Mouse (Mus musculus): ENCODE measurements around the gene Abce1. TPM values are rescaled to one million over a fixed set of nuclear protein-coding genes. Genes with fewer than 3 reads are reported as not detected.

Abce1 gene
- polyA plus RNA-seq (2012; rRNA removed) (53.3 and 65.9 TPM in 2 replicates), polyA plus RNA-seq (2014; fragmentation: Nextera tagmentation; extraction: Ambion mirVana) (87.5 and 92.7 TPM in 2 replicates)

GRCm38 (mm10) chr8:79711064-79711961, at the start of gene Abce1, which contains the start of gene Anapc10:
Gene Abce1 (minus strand): TSS chr8:79711740.
Gene Anapc10 (plus strand): TSS chr8:79711820.
- H3K9me3 ChIP-seq (ENCODE audit: control insufficient read depth, low read length) = no peaks in the 10 kb centered on the region
- ATAC-seq (ENCODE audit: low FRiP score, low read depth) (peak; percentile 99), DNase-seq (ENCODE audit: low spot score) (peak; percentile 99)
- H3K4me1 ChIP-seq (ENCODE audit: control insufficient read depth, insufficient read depth, low read length) = peaks cover 7% of the 10 kb centered on the region; the same call in 1 of the 2 replicates
- peak within 1 kb of the TSS; percentile 85 for H3K4me3 ChIP-seq (replicated peaks; ENCODE audit: low read length)
- peaks cover 20% of the 10 kb centered on the region for H3K36me3 ChIP-seq (ENCODE audit: control insufficient read depth, insufficient read depth, low read length)
- H3K27ac ChIP-seq (replicated peaks; ENCODE audit: low read depth, low read length) = peak within 1 kb of the TSS; percentile 84
- H3K4me2 ChIP-seq (replicated peaks; ENCODE audit: low read depth, low read length, severe bottlenecking) = peak within 1 kb of the TSS; percentile 55
- peak; percentile 88 for TF ChIP-seq POLR2A (IDR thresholded peaks at IDR 0.05; ENCODE audit: borderline replicate concordance, extremely low read depth, insufficient read depth, insufficient read length)
- under 1% methylated on average over 71 of the region's 73 CpGs for WGBS
- H3K27me3 ChIP-seq (ENCODE audit: control insufficient read depth, insufficient read depth, low read length) = no peaks in the 10 kb centered on the region
- peak within 1 kb of the TSS; percentile 79 for H3K9ac ChIP-seq (ENCODE audit: low read depth, low read length, severe bottlenecking)

GRCm38 (mm10) chr8:79750305-79750704, 38.8 kb upstream of the Abce1 start:
- Histone ChIP-seq H3K4me2 (replicated peaks; ENCODE audit: low read depth, low read length, severe bottlenecking) (no peak overlapping the region), H3K9me3 (ENCODE audit: control insufficient read depth, low read length) (no peaks in the 10 kb centered on the region), H3K4me3 (replicated peaks; ENCODE audit: low read length) (no peak overlapping the region), H3K27ac (replicated peaks; ENCODE audit: low read depth, low read length) (no peak overlapping the region), H3K27me3 (ENCODE audit: control insufficient read depth, insufficient read depth, low read length) (no peaks in the 10 kb centered on the region), H3K36me3 (ENCODE audit: control insufficient read depth, insufficient read depth, low read length) (0 out of 2 replicates have a peak, but pooled peaks cover 6% of the 10 kb centered on the region), H3K9ac (ENCODE audit: low read depth, low read length, severe bottlenecking) (no peak overlapping the region), H3K4me1 (ENCODE audit: control insufficient read depth, insufficient read depth, low read length) (no peaks in the 10 kb centered on the region)
- 17% methylated on average over 2 of the region's 2 CpGs for WGBS
- ATAC-seq (ENCODE audit: low FRiP score, low read depth) (no peak), DNase-seq (ENCODE audit: low spot score) (peak; percentile 20)
- TF ChIP-seq POLR2A (IDR thresholded peaks at IDR 0.05; ENCODE audit: borderline replicate concordance, extremely low read depth, insufficient read depth, insufficient read length) = no peak

- no peak for TF ChIP-seq POLR2A (IDR thresholded peaks at IDR 0.05; ENCODE audit: borderline replicate concordance, extremely low read depth, insufficient read depth, insufficient read length)
- no peak for ATAC-seq (ENCODE audit: low FRiP score, low read depth)
- 0 out of 2 replicates have a peak, but pooled peaks cover 6% of the 10 kb centered on the region for H3K36me3 ChIP-seq (ENCODE audit: control insufficient read depth, insufficient read depth, low read length)
- H3K4me1 ChIP-seq (ENCODE audit: control insufficient read depth, insufficient read depth, low read length) = no peaks in the 10 kb centered on the region
- H3K4me3 ChIP-seq (replicated peaks; ENCODE audit: low read length) = no peak overlapping the region
- no peaks in the 10 kb centered on the region for H3K9me3 ChIP-seq (ENCODE audit: control insufficient read depth, low read length)
- no peak overlapping the region for H3K4me2 ChIP-seq (replicated peaks; ENCODE audit: low read depth, low read length, severe bottlenecking)
- no peak overlapping the region for H3K27ac ChIP-seq (replicated peaks; ENCODE audit: low read depth, low read length)
- 49% methylated on average over 4 of the region's 4 CpGs for WGBS
- no peak overlapping the region for H3K9ac ChIP-seq (ENCODE audit: low read depth, low read length, severe bottlenecking)
- DNase-seq (ENCODE audit: low spot score) = peak; percentile 26
- no peaks in the 10 kb centered on the region for H3K27me3 ChIP-seq (ENCODE audit: control insufficient read depth, insufficient read depth, low read length)
Observed at GRCm38 (mm10) chr8:79748591-79748990, 37.1 kb upstream of the Abce1 start.

- 67% methylated on average over 2 of the region's 2 CpGs for WGBS
- DNase-seq (ENCODE audit: low spot score) (no peak), ATAC-seq (ENCODE audit: low FRiP score, low read depth) (no peak)
- Histone ChIP-seq H3K27me3 (ENCODE audit: control insufficient read depth, insufficient read depth, low read length) (no peaks in the 10 kb centered on the region), H3K9ac (ENCODE audit: low read depth, low read length, severe bottlenecking) (no peak overlapping the region), H3K4me2 (replicated peaks; ENCODE audit: low read depth, low read length, severe bottlenecking) (no peak overlapping the region), H3K9me3 (ENCODE audit: control insufficient read depth, low read length) (no peaks in the 10 kb centered on the region), H3K4me3 (replicated peaks; ENCODE audit: low read length) (no peak overlapping the region), H3K36me3 (ENCODE audit: control insufficient read depth, insufficient read depth, low read length) (0 out of 2 replicates have a peak, but pooled peaks cover 6% of the 10 kb centered on the region), H3K4me1 (ENCODE audit: control insufficient read depth, insufficient read depth, low read length) (no peaks in the 10 kb centered on the region), H3K27ac (replicated peaks; ENCODE audit: low read depth, low read length) (no peak overlapping the region)
- no peak for TF ChIP-seq POLR2A (IDR thresholded peaks at IDR 0.05; ENCODE audit: borderline replicate concordance, extremely low read depth, insufficient read depth, insufficient read length)
Observed at GRCm38 (mm10) chr8:79748171-79748570, 36.6 kb upstream of the Abce1 start.

- Histone ChIP-seq H3K4me3 (replicated peaks; ENCODE audit: low read length) (no peak overlapping the region), H3K9me3 (ENCODE audit: control insufficient read depth, low read length) (no peaks in the 10 kb centered on the region), H3K9ac (ENCODE audit: low read depth, low read length, severe bottlenecking) (no peak overlapping the region), H3K4me2 (replicated peaks; ENCODE audit: low read depth, low read length, severe bottlenecking) (no peak overlapping the region), H3K27ac (replicated peaks; ENCODE audit: low read depth, low read length) (no peak overlapping the region), H3K27me3 (ENCODE audit: control insufficient read depth, insufficient read depth, low read length) (no peaks in the 10 kb centered on the region), H3K36me3 (ENCODE audit: control insufficient read depth, insufficient read depth, low read length) (peaks cover 8% of the 10 kb centered on the region), H3K4me1 (ENCODE audit: control insufficient read depth, insufficient read depth, low read length) (no peaks in the 10 kb centered on the region)
- no peak for TF ChIP-seq POLR2A (IDR thresholded peaks at IDR 0.05; ENCODE audit: borderline replicate concordance, extremely low read depth, insufficient read depth, insufficient read length)
- WGBS = 13% methylated on average over 2 of the region's 2 CpGs
- DNase-seq (ENCODE audit: low spot score) (peak; percentile 73), ATAC-seq (ENCODE audit: low FRiP score, low read depth) (0 out of 2 replicates have a peak, but pooled peaks have one; percentile 68)
Observed at GRCm38 (mm10) chr8:79734304-79734703, 22.8 kb upstream of the Abce1 start.
